Mouse (Mus musculus) forelimb bud, embryonic 11.5 days (tissue): Measurements from ENCODE around the gene Lipa.

ENCODE experiments used
- DNase-seq: peaks from one replicate; pipeline ENCODE4 v3.0.0-alpha.2; 2012; ENCODE audit warnings: low read depth, low spot score

Lipa gene

DNA sequence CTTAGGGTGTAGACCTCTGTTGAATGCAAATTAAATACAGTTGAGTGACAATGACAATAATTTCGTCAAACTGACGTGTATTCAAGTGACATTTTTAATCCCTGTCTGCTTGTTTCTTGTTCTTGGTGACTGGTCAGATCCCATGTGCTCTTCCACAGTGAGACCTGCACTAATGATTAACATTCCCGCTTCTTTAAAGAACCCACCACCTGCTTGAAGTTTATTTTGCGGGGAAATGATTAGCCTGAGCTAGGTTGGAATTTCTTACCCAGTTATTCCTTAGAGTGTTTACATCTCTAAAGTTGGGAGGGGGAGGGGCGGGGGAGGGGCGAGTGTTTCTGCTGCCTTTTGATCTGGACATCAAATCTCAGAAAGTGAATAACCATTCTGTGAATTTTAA lies 59.1 kb downstream of the Lipa start:
- DNase-seq, result no peak

- DNase-seq, result no peak
Measured at GRCm38 (mm10) chr19:34464453-34464852, 62.8 kb downstream of the Lipa start.

DNA sequence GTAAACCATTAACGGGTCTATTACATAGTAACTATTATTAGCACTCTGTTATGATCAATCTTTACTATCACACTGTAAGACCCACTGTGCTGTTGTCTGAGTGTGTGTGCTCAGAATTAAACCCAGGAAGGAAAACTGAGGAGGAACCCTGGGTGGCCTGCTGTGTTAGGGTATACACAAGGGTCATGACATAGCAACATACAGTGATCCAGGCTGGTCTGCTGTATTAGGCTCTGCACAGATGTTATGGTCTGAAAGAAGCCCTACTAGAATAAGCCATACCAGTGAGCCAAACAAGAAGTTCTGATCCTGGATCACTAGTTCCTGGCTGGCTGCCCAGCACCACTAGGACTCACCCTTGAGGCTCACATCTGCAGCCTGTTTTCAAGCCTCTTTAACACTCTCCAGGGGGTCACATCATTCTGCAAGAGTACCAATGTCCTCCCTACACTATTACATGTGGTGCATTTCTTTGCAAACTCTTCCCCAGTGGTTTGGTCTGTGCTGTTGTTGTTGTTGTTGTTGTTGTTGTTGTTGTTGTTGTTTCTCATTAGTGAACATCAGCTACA lies 65.7 kb downstream of the Lipa start:
- no peak for DNase-seq

GRCm38 (mm10) chr19:34450784-34451370 lies 76.4 kb downstream of the Lipa start:
- peak; percentile 13 for DNase-seq

GRCm38 (mm10) chr19:34448851-34449250 lies 78.4 kb downstream of the Lipa start:
- DNase-seq, result no peak

DNA sequence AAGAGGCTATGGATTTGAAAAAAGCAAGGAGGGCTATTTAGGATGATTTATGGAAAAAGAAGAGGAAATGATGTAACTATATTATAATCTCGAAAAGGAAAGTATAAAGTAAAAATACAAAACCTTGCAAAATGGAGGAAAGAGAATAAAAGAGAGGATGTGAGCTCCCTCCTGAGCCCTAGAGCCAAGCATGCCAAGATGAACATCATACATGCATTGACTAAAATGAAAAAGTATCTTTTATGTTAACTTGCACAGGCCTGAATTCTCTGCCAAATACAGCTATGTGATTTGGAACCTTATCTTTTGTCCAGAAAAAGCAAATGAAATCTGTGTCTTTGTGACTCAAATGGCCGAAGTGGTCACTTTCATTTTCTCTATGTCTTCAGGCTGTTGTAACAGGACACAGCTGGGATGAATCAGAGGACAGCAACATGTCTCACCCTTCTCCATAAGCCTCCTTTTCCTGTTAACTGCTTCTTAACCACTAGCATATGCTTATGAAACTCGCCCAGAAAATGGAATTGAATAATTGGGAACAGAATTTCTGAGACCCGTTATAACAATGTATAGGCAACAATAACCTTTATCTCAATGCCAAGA lies 81.8 kb downstream of the Lipa start:
- DNase-seq, result peak; percentile 35

DNA sequence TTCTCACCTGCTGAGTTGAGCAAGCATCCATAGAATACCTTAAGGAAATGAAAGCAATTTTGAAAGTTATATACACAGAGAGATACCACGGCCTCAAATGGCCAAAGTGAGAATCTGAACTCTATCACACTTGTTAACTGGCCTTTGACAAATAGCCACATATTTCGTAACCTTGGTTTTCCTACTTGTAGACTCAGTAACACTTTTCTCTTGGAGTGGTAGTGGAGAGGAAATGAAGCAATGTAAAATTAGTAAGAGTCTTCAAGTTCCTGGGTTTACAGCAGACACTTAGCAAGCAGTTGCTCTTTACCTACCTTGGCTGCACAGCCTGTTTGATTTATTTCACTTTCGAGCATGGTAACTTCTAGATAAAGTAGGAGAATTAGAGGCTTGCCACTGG lies 82.5 kb downstream of the Lipa start:
- DNase-seq, result no peak
